Mouse (Mus musculus) CH12F3 (cell line): ENCODE results near the gene B4galt4.

Experiments
- in situ Hi-C: fragments of 300-500 bp; cut with MboI; formaldehyde crosslinking; loops from 2 replicates; pipeline ENCODE4 v1.14.3; 2020; ENCODE audit warnings: low sequenced_read_pairs

B4galt4 gene

DNA sequence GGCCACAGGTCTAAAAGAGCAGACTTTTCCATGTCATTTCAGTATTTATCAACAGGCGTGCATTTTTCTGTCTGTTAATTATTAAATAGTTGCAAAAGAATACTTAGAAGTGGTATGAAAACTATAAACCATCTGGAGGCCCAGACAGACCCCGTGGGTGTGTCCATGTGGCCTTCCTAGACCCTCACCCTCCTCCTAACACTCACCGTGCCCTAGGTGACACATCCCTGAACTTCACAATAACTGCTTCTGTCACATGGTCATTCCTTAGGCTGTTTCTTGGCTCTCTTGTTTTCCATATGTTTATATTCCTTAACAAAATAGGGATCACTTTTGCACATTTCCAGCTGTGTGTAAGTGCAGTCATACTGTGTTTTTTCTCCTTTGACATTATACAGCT, 24.6 kb downstream of the B4galt4 start:
- in situ Hi-C loops = no loop called here

DNA sequence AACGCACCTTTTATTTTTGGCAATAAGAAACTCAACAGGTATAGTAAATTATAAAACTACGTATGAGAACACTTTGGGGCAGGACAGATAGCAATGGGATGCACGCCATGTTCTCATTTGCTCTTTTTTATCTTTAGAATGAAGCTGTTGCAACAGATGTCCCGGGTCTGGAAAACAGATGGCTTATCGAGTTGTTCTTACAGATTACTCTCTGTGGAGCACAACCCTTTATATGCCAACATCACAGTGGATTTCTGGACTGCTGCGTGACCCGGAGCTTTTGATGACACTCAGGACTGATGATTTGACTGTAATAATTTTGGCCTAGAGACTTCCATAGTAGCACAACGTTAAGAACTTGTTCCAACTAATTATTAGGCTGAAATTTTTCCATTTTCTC, 25.7 kb downstream of the B4galt4 start:
- in situ Hi-C loops = no loop called here

DNA sequence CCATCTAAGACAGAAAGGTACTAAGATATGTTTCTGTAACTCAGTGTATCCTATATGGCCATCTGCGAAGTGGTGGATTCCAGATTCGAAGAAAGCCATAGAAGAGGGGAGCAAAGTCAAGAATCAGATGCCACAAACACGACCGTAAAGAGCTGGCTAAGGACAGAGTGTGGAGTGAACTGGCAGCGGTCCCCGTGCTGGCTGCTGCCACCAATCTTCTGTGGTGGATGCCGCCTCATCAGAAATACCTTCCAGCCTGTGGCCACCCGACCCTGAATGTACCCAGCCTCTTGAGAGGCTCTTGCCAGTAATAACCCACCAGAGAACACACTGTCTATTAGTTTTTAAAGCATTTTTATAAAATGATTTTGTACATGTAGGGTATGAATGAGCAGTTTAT, 26.3 kb downstream of the B4galt4 start:
- in situ Hi-C loops = no loop called here

DNA sequence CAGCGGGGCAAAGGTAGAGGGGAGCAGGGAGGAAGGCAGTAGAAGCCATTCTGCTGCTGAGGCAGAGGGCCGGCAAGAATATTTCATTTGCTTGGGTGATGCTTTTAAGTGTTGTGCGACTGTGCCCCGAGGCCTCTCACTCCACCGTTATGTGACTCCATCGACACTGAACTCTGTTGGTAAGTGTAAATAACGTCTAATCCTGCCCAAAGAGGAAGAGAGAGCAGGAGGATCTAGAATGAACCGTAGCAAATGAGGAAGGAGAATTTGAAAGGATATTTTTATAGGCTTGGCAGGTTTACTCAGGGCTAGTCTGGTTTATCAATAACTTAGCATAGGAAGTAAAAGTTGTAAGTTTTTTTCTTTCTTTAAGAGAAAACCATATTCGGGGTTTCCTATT, 27.5 kb downstream of the B4galt4 start:
- in situ Hi-C loops = no loop called here

DNA sequence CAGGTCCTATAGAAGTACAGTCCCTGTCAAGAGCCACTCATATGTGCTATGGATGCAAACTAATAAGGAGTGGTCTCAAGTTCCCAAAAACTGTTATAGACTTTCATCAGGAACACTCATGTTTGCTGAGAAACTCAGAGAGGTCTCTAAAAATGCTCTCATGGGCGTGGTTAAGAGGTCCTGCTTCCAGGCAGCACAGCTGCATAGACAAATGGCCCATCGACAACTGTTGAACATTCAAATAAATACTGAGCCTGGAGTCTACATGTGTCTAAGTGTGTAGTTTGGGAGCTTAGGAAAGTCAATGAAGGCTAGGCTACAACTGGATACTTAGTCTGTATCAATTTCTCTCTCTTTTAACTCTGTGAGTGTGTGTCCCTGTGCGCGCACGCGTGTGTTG, 29.1 kb downstream of the B4galt4 start:
- in situ Hi-C loops = no loop called here

DNA sequence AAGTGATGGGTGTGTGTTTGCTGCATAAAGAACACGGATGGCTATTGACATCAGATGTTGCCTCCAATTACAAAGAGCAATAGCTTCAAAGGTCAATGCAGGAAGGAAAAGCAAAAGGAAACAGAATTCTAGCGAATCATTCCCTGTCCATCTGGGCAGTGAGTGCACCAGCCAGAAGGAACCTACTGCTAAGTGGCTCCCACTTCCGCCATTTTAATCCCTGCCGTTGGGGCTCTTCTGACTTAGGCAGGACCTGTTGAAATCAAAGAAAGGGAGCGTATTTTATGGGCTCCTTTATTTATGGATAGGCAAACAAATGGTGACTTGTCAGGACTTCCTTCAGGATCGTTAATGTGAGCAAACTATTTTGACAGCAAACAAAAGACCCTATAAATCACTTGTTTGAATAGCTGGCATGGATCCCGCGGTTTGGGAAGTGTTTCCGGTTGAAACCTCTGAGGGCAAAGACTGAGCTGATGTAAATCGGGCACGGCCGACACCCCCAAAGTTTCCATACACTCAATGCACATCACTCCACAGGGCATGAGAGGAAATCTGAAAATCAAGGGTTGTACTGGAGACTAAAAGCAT, 30.9 kb downstream of the B4galt4 start:
- in situ Hi-C loops = no loop called here

DNA sequence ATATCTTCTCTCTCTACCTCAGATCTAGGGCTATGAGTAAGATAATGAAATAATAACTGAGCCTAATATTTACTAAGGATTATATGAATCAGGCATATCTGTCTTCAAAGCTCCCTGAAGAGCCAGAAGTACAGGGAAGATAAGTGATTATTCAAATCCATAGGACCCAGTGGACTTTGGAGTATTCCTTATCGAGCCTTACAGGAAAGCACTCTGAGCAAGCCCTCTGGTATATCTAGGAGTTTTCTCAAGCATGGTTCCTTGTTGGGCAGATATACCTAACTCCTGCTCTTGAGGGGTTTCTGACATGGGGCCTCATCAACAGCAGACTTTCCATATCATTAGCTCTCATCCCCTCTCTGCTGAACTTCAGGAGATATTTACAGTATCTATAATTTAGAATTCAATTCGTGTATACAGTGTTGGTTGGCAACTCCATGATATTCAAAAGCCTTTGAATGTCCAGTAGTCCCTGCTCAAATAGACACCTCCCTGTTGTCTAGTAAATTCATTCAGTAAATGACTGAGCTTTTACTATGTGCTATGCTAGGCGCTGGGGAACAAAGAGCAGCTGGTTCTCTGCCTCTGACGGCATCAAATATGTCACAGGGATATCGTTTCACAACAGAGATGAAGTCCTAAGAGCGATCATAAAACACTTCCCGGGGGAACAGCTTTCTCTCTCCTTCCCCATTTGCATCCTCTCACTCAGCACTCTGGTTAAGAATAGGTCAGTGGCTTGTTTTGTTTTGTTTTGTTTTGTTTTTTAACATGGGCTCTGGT, 33.1 kb downstream of the B4galt4 start:
- in situ Hi-C loops = no loop called here

DNA sequence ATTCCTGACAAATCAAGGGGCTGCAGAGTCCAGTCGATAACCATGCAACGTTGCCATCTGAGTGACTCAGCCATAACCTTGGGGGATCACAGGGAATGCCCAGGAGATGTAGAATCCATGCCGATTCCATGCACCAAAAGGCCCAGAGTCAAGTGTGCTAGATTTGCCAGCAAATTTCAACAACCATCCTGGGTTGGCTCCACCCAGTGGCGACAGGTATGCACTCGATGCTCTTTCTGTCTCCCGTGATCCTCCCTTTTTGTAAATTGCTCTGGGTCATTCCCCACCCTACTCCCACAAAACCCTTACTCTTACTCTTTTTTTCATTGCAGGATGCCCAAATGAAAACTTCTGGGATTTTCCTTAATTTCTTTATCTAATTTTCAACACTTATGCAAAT, 34.3 kb downstream of the B4galt4 start:
- in situ Hi-C loops = no loop called here

DNA sequence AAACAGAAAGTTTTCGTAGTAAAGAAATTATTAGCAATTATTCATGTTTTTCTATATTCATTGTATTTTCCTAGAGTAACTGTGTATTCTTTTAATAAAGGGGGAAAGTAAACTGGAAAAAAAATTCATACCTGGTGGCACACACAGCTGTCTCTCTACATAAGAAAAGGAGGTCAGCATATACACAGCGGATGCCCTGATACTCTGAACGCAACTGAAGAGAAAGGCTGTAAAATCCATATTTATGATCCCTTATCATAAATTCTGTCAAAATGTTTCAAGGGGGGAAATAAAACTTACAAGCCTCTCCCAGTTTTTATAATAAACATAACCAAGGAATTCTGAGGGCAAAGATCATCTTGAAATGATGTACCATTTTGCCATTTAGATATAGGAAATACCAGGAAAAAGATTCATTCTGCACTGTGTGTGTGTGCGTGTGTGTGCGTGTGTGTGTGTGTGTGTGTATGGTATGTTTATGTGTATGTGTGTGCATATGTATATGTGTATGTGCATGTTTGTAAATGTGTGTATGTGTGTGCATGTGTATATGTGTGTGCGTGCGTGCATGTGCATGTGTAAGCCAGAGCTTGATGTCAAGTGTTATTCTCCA, 39.0 kb downstream of the B4galt4 start:
- in situ Hi-C loops = no loop called here

DNA sequence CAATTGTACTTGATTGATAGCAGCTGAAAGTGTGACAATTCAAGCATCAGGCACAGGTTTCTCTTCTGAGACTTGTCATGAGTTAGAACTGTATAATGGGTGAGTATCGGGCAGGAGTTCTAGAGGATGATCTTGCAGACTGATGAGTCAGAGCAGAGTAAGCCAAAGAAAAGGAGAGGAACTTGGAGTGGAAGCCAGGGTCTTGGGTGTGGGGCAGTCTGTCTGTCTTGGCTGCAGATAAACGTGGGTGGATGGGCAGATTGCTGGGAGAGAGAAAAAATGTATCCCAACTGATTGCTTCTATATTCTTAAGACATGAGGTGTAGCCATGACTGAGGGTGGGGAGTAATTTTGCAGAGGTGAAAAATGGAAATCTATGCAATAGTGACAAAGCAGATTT, 39.9 kb downstream of the B4galt4 start:
- in situ Hi-C loops = no loop called here

DNA sequence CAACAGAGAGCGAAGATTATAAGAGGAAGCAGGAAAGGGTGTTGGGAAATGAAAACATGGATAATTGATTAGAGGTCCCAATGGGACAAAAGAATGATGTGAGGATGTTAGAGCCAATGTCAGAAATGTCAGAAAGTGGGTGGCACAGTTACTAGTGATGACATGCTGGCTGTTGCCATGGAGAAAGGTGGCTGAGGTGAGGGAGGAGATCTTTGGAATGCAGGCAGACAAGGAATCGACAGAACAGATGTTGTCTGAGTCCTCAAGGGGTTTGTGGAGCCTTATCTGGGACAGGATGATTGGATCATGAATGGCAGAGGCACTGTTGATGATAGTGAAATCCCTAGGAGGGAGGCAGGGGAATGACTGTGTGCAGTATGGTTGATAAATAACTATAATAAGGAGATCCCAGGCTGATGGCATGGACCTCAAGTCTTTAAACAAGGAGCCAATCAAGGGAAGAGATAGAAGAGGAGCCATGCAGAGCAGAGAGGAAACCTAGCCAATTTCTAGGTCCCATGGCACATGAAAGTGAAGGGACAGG, 40.5 kb downstream of the B4galt4 start:
- in situ Hi-C loops = no loop called here

DNA sequence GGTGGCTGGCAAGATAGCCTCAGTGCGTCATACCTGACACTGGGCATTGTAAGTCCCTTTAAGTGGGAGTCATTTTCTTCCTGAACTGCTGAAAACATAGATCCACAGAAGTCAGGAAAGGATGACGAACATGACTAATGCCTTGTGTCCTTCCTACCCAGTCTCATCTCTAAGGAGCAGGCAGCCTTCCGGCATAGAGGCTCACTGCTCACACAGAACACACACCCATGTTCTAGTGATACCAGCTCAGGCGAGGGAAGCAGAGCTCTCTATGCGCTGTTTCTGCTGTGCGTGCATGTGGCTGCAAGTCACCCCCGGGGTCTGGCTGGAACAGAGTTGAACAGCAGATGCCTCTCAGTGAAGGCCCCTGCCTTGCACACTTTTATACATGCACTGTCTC, 43.2 kb downstream of the B4galt4 start:
- in situ Hi-C loops = no loop called here

DNA sequence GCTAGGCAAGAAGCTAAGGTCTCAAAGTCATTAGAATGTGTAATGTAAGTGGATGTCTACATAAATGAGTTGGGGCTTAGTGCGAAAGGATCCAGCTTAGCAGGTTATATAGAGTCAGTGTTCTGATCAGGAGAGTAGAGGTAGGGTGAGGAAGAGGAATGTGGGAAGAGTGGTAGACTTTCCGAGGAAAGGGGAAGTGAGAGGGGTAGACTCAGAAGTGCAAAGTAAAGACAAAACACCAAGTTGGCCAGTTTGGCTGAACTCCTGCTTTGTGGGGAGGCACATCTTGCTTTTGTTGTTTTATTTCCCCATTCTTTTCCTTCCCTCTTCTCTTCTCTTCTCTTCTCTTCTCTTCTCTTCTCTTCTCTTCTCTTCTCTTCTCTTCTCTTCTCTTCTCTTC, 47.0 kb downstream of the B4galt4 start:
- in situ Hi-C loops = no loop called here

DNA sequence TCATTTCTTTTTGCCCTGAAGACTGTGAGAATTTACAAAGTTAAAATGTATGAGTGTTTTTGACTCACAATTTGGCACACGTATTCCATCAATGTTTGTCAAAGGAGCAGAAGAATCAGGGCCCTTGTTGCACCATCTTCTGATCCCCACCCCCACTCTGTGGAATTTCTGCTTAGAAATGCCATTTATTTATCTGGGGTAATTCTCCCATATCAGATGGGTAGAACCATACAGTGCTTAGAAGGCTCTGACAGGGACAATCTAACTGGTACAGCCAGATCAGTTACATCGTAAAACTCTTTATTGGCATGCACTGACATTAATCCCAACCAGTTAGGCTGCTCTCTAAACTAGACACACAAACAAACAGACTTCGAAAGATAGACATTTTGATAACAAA, 47.9 kb downstream of the B4galt4 start:
- in situ Hi-C loops = no loop called here

DNA sequence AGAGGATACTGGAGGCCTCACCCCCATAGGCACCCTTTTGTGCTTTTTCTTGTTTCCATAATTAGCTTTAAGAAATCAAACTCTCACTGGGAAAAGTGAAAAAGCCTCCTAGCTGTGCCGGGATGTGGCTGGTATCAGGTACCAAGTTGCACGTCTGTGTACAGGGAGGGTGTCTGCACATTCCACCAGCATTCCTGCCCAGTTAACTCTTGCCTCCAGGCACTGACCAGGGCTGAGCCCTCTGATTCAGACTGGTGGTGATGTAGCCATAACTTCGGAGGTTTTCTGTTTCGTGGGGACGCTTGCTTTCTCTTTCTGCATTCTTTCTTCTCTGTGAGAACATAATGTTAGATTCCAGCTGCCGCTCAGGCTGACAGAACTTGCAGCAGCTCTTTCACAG, 51.1 kb downstream of the B4galt4 start:
- in situ Hi-C loops = no loop called here

DNA sequence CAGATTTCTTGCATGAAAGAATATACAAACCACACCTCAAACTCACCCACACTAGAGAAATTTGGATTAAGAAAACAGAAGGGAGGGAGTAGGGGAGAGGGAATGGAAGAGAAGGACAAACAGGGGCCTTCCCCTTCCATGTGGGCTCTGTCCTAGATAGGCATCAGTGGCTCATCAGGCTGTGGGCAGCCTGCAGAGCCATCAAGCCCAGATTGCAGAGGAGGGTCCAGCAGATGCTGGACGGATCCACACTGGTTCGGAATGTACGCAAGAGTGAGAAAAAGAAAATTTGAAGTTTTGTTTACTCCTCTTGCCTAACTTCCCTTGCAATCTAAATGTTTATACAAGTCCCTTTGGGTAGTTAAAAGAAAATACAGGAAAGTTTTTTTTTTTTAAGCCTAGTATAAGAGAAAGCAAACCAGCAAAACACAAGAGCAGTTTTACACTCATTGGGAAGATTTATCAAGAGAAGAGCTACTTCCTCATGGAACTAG, 56.9 kb downstream of the B4galt4 start:
- in situ Hi-C loops = no loop called here

DNA sequence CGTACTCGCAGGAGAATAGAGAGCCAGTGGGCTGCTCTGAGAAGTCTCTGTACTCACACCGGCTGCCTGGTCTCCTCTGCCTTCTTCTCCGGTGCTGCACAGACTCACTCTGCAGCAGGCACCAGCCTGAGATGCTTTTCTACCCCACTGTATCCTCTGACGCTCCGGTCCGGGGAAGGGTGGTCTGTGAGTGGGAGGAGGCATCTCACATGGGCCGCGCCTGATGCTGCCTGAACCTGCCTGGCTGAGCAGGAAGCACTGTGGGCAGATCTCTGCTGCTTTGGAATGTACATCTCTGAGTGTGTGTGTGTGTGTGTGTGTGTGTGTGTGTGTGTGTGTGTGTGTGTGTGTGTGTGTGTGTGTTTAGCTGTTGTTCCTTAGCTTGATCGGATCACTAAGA, 58.0 kb downstream of the B4galt4 start, which contains the start of gene Upk1b:
Gene Upk1b, minus strand, starts transcription at position 238 of the 400 bp plus-strand sequence.
- in situ Hi-C loops = loop anchor here (25.0 kb wide), 1 partner anchor 463 kb away; the partner anchor contains the start of genes Cox17, Gm21987 and Maats1

DNA sequence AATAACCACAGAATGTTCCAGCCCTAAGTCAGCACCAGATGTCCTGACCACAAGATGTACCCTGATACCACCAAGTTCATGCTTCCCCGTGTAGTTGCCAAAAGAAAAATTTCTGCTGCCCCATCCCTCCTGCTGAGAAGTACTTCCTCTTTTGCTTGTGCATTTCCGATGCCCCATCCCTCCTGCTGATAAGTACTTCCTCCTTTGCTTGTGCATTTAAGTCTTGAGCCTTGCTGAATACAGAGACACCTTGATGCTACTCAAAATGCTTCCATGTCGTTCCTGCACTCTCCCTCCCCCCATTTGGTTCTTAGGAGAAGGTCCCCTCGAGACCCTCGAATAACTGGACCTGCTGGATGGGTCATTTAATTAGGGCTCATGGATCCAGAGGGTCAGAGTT, 65.7 kb downstream of the B4galt4 start:
- in situ Hi-C loops = loop anchor here (25.0 kb wide), 1 partner anchor 470 kb away; the partner anchor contains the start of genes Cox17, Gm21987 and Maats1

DNA sequence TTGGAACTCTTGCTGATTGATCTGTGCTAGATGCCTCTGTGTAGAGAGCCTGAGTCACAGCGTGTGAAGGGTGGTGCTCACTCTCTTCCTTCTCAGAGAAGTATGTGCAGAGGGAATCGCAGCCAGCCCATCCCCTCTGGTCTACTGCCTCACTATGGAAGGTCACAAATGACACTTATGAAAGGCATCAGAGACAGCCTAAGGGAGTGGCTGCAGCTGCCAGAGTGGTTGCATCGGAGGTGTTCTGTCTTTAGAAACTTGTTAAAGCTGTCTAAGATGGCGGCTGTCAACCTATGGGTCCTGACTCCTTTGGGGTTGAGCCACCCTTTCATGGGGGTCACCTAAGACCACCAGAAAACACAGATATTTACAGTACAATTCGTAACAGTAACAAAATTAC, 68.1 kb downstream of the B4galt4 start:
- in situ Hi-C loops = loop anchor here (25.0 kb wide), 1 partner anchor 473 kb away; the partner anchor contains the start of genes Cox17, Gm21987 and Maats1

DNA sequence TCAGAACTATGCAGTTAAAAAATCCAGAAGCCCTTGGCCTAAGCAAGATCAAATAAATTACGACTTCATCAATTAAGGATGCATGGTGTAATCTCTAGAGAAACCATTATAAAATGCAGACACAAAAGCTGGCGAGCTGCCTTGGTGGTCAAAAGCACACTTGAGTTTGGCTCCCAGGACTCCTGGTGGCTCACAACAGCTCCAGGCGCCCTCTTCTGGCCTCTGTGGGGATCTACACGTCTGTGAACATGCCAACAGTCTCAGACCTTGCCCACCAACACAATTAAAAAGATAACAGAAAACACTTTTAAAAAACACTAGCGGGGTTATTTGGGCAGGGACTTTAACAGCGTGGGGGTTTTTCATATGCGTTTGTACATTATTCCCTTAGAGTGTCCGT, 70.5 kb downstream of the B4galt4 start:
- in situ Hi-C loops = loop anchor here (25.0 kb wide), 1 partner anchor 475 kb away; the partner anchor contains the start of genes Cox17, Gm21987 and Maats1
